Mouse (Mus musculus) ES-E14 (cell line): ENCODE data around the gene Skil. TPM values are rescaled to one million over a fixed set of nuclear protein-coding genes. Genes with fewer than 3 reads are reported as not detected.

ENCODE experiments used
- DNase-seq: peaks from one replicate; pipeline ENCODE4 v3.0.0-alpha.2; 2013; ENCODE audit warnings: low read depth, low spot score
- H3K27ac ChIP-seq: 2 replicates; pipeline ENCODE4 v1.5.1; 2012; ENCODE audit warnings: low read depth, mild to moderate bottlenecking, low read length, moderate library complexity, mixed read lengths; ENCODE audit not compliant: poor library complexity, insufficient read depth, severe bottlenecking
- H3K36me3 ChIP-seq: 2 replicates; pipeline ENCODE4 v1.6.1; 2012; ENCODE audit warnings: mild to moderate bottlenecking, low read length, moderate library complexity, mixed read lengths; ENCODE audit not compliant: control insufficient read depth, poor library complexity, insufficient read depth, severe bottlenecking
- H3K4me1 ChIP-seq, 2 experiments: fragments of 150-350 bp in 1 of 2; sonication (generic) in 1 of 2; 2 replicates each; pipeline ENCODE4 v1.6.1; 2012; ENCODE audit warnings: low read length in 2 of 2, mild to moderate bottlenecking in 1 of 2, mixed read lengths in 1 of 2; ENCODE audit not compliant: control insufficient read depth in 2 of 2, insufficient read depth in 2 of 2, poor library complexity in 1 of 2
- H3K4me3 ChIP-seq, 2 experiments: fragments of 150-350 bp in 1 of 2; sonication (generic) in 1 of 2; 2 replicates each; pipeline ENCODE4 v1.5.1; 2012; ENCODE audit warnings: low read length in 2 of 2, low read depth in 1 of 2, mild to moderate bottlenecking in 1 of 2, mixed read lengths in 1 of 2; ENCODE audit not compliant: insufficient read depth in 1 of 2, poor library complexity in 1 of 2, severe bottlenecking in 1 of 2
- H3K9ac ChIP-seq: 2 replicates; pipeline ENCODE4 v1.6.1; 2012; ENCODE audit warnings: low read depth, mild to moderate bottlenecking, low read length, mixed read lengths; ENCODE audit not compliant: poor library complexity, insufficient read depth, severe bottlenecking
- H3K9me3 ChIP-seq: fragments of 150-350 bp; sonication (generic); 2 replicates; pipeline ENCODE4 v1.6.1; 2012; ENCODE audit warnings: low read depth, mild to moderate bottlenecking, low read length; ENCODE audit not compliant: control insufficient read depth, insufficient read depth
- CHD2 ChIP-seq: IDR thresholded peaks from 2 replicates; pipeline ENCODE4 v1.6.1; 2014; ENCODE audit warnings: mild to moderate bottlenecking, low read depth, low read length, inconsistent platforms
- HCFC1 ChIP-seq: IDR thresholded peaks from 2 replicates; pipeline ENCODE4 v1.6.1; 2012; ENCODE audit warnings: low read length, inconsistent platforms, borderline replicate concordance; ENCODE audit not compliant: insufficient read depth
- MAFK ChIP-seq: IDR thresholded peaks from 2 replicates; pipeline ENCODE4 v1.6.1; 2014; ENCODE audit warnings: mild to moderate bottlenecking, low read depth, low read length, inconsistent platforms; ENCODE audit not compliant: insufficient read depth
- ZC3H11A ChIP-seq: IDR thresholded peaks from 2 replicates; pipeline ENCODE4 v1.6.1; 2012; ENCODE audit warnings: low read depth, mild to moderate bottlenecking, inconsistent platforms, low read length, borderline replicate concordance
- ZNF384 ChIP-seq: IDR thresholded peaks from 2 replicates; pipeline ENCODE4 v1.6.1; 2012; ENCODE audit warnings: low read depth, low read length, inconsistent platforms
- in situ Hi-C, 2 experiments: fragments of 600-800 bp; cut with MboI; formaldehyde crosslinking; loops; one replicate each; pipeline ENCODE4 v1.15.1; 2025; ENCODE audit warnings: low sequenced_read_pairs in 2 of 2, inconsistent platforms in 1 of 2; ENCODE audit not compliant: unreplicated experiment in 2 of 2
- total RNA-seq: library from RNA; depleted of rRNA; stranded (reverse); fragments of 300-350 nt; gene quantifications from 2 replicates; pipeline ENCODE4 v1.2.3, GENCODE M21; 2012

Gene Skil
- total RNA-seq, 1 experiment, result 68.9 TPM

DNA sequence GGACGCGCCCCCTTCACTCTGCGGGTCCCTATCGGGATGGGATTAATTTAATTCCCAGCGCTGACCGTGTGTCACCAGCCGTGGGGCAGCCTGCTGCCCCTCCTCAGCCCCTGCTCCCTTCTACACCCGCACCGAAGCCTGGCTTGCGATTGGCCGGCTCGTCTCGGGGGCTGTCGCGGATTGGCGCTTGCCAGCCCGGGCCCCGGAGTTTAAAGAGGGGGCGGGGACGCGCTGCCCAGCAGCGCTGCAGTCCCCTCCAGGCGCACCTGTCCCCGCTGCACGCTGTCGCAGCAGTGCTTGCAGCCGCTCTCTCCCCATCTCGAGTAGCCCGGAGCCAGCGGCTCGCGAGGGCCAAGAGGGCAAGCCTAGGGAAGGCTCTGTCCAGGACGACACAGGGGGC lies 54.8 kb downstream of the Skil start, which contains the start of gene Cldn11:
Gene Cldn11 (plus strand): TSS at position 215 of the 400 bp plus-strand sequence.
- no peak for TF ChIP-seq ZC3H11A
- no peak for TF ChIP-seq MAFK
- no peak for TF ChIP-seq CHD2
- TF ChIP-seq ZNF384, result no peak
- TF ChIP-seq HCFC1, result no peak
- Histone ChIP-seq H3K9ac (peak within 1 kb of the TSS; percentile 38; the same call in 1 of the 2 replicates), H3K4me3 (peak within 1 kb of the TSS; percentile 48 to 53; a peak in 3 of 4 replicates), H3K9me3 (no peaks in the 10 kb centered on the region), H3K4me1 (no peaks in the 10 kb centered on the region; a peak in 1 of 4 replicates), H3K36me3 (no peaks in the 10 kb centered on the region), H3K27ac (no peak within 1 kb of the TSS; the same call in 1 of the 2 replicates)
- in situ Hi-C loops, result loop anchor here in 1 of 2 experiments (5.0 kb wide), 1 partner anchor 453 kb away; no protein-coding TSS in a partner anchor
- no peak for DNase-seq

DNA sequence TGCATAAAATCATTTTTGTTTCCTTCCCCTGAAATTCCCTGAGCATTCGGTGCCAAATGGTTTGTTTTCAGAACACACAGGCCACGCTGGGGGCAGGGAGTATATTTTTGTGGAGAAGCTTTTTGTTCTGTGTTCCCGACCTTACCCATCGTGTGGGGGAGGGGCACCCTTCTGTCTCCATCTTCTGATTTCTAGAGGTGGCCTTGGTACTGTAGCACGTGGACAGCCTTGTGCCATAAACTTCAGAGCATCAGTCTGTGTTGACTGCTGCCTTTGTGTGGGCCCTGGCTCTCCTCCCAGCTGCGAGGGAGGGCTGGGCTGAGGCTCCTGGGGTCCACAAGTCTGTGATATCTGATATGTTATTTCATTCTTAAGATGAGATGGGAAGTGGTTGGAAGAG lies 57.2 kb downstream of the Skil start:
- Histone ChIP-seq H3K4me3 (no peak overlapping the region), H3K4me1 (no peaks in the 10 kb centered on the region; a peak in 1 of 4 replicates), H3K27ac (no peak overlapping the region), H3K9ac (no peak overlapping the region), H3K9me3 (no peaks in the 10 kb centered on the region), H3K36me3 (no peaks in the 10 kb centered on the region)
- TF ChIP-seq HCFC1, result no peak
- no peak for TF ChIP-seq ZNF384
- TF ChIP-seq CHD2, result no peak
- TF ChIP-seq MAFK, result no peak
- no peak for TF ChIP-seq ZC3H11A
- no peak for DNase-seq
- in situ Hi-C loops, result no loop called here

DNA sequence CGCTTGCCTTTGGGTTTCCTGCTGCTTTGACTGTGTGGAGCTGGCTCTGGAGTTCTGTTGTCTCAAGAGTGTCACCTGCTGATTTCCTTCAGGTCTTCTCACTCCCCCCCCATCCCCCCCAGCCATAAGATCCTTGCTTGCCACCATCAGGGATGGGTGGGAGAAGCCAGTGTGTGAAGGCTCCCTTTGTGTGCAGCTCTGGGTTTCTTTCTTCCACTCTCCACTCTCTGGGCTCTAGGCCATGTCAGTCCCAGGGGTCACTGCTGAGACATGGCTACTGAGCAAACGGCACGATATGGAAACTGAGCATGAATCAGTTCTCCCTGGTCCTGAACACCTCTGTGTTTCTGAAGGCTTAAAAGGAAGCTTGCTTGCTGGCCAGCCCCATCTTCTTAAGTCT lies 61.3 kb downstream of the Skil start:
- TF ChIP-seq ZNF384 (no peak), ZC3H11A (no peak), HCFC1 (no peak), CHD2 (no peak), MAFK (no peak)
- in situ Hi-C loops, result no loop called here
- DNase-seq, result no peak
- H3K4me1 ChIP-seq, result no peaks in the 10 kb centered on the region; a peak in 1 of 4 replicates
- H3K9ac ChIP-seq, result no peak overlapping the region
- no peaks in the 10 kb centered on the region for H3K9me3 ChIP-seq
- H3K36me3 ChIP-seq, result no peaks in the 10 kb centered on the region
- no peak overlapping the region for H3K27ac ChIP-seq
- H3K4me3 ChIP-seq, result no peak overlapping the region

- H3K36me3 ChIP-seq, result no peaks in the 10 kb centered on the region
- no peak overlapping the region for H3K27ac ChIP-seq
- H3K4me3 ChIP-seq, result no peak overlapping the region
- TF ChIP-seq ZNF384, result no peak
- no peak for TF ChIP-seq CHD2
- TF ChIP-seq MAFK, result no peak
- no peak for TF ChIP-seq HCFC1
- TF ChIP-seq ZC3H11A, result no peak
- no peaks in the 10 kb centered on the region for H3K9me3 ChIP-seq
- DNase-seq, result no peak
- H3K4me1 ChIP-seq, result no peaks in the 10 kb centered on the region; a peak in 1 of 4 replicates
- no peak overlapping the region for H3K9ac ChIP-seq
- in situ Hi-C loops, result no loop called here
These were observed 62.9 kb downstream of the Skil start for GRCm38 (mm10) chr3:31157776-31158175.

GRCm38 (mm10) chr3:31160046-31160445 lies 65.2 kb downstream of the Skil start:
- no peaks in the 10 kb centered on the region for H3K9me3 ChIP-seq
- H3K9ac ChIP-seq, result no peak overlapping the region
- TF ChIP-seq MAFK (no peak), HCFC1 (no peak), ZNF384 (no peak), ZC3H11A (no peak), CHD2 (no peak)
- in situ Hi-C loops, result no loop called here
- no peak for DNase-seq
- H3K4me3 ChIP-seq, result no peak overlapping the region
- H3K27ac ChIP-seq, result no peak overlapping the region
- no peaks in the 10 kb centered on the region for H3K36me3 ChIP-seq
- H3K4me1 ChIP-seq, result no peaks in the 10 kb centered on the region; a peak in 1 of 4 replicates
